Mouse (Mus musculus) forebrain, embryonic 11.5 days (tissue): ENCODE data around the gene Rabif. TPM values are rescaled to one million over a fixed set of nuclear protein-coding genes. Genes with fewer than 3 reads are reported as not detected.

Source experiments
- ATAC-seq: fragments of 200-750 bp; cut with Nextera tagmentation; replicated peaks from 2 replicates; pipeline ENCODE4 v1.8.0; 2017; ENCODE audit warnings: moderate TSS enrichment; ENCODE audit not compliant: low FRiP score
- DNase-seq: peaks from one replicate; pipeline ENCODE4 v3.0.0-alpha.2; 2017; ENCODE audit warnings: low spot score
- H3K27ac ChIP-seq: fragments of 300-500 bp; sonication (generic); 2 replicates; pipeline ENCODE4 v1.5.1; 2014; ENCODE audit warnings: low read depth, low read length
- H3K27me3 ChIP-seq: fragments of 300-500 bp; sonication (generic); 2 replicates; pipeline ENCODE4 v1.6.1; 2014; ENCODE audit warnings: mild to moderate bottlenecking, low read length, mixed read lengths; ENCODE audit not compliant: control insufficient read depth, insufficient read depth
- H3K36me3 ChIP-seq: fragments of 300-500 bp; sonication (generic); 2 replicates; pipeline ENCODE4 v1.6.1; 2014; ENCODE audit warnings: mild to moderate bottlenecking, low read length, moderate library complexity, mixed read lengths; ENCODE audit not compliant: control insufficient read depth, insufficient read depth
- H3K4me1 ChIP-seq: fragments of 300-500 bp; sonication (generic); replicated peaks from 2 replicates; pipeline ENCODE4 v1.6.1; 2014; ENCODE audit warnings: low read length, mixed read lengths; ENCODE audit not compliant: control insufficient read depth, insufficient read depth
- H3K4me2 ChIP-seq: fragments of 300-500 bp; sonication (generic); 2 replicates; pipeline ENCODE4 v1.6.1; 2014; ENCODE audit warnings: low read depth, mild to moderate bottlenecking, low read length, moderate library complexity, mixed read lengths; ENCODE audit not compliant: severe bottlenecking
- H3K4me3 ChIP-seq: fragments of 300-500 bp; sonication (generic); 2 replicates; pipeline ENCODE4 v1.5.1; 2014; ENCODE audit warnings: low read depth, low read length
- H3K9ac ChIP-seq: fragments of 300-500 bp; sonication (generic); 2 replicates; pipeline ENCODE4 v1.6.1; 2014; ENCODE audit warnings: low read length
- H3K9me3 ChIP-seq: fragments of 300-500 bp; sonication (generic); 2 replicates; pipeline ENCODE4 v1.6.1; 2016; ENCODE audit warnings: low read length, mixed read lengths; ENCODE audit not compliant: control insufficient read depth
- WGBS: fragments of 180-500 bp; shearing (Covaris S2); extraction: QIAGEN DNeasy Blood & Tissue Kit; methylation state at CpG from one replicate; pipeline ENCODE4 v1.1.7; 2014; 5-methylcytosine and 5-hydroxymethylcytosine counted together
- polyA plus RNA-seq: library from polyadenylated mRNA; unstranded; fragments of >200 nt; fragmentation: Nextera tagmentation; extraction: Ambion mirVana; gene quantifications from 2 replicates; pipeline ENCODE4 v1.2.1, GENCODE M21; 2014

Rabif gene
- polyA plus RNA-seq, 1 experiment from 2014 or later = 42.7 TPM

GRCm38 (mm10) chr1:134460294-134461284, 33.9 kb upstream of the Rabif start:
- Histone ChIP-seq H3K9me3 (no peaks in the 10 kb centered on the region), H3K27me3 (no peaks in the 10 kb centered on the region), H3K27ac (no peak overlapping the region), H3K4me3 (no peak overlapping the region), H3K4me2 (no peak overlapping the region), H3K36me3 (peaks cover 3% of the 10 kb centered on the region; the same call in 1 of the 2 replicates), H3K4me1 (peaks cover 3% of the 10 kb centered on the region; the same call in 1 of the 2 replicates), H3K9ac (no peak overlapping the region)
- ATAC-seq (no peak), DNase-seq (no peak)
- WGBS = 90% methylated on average over 1 of the region's 1 CpGs

- no peaks in the 10 kb centered on the region for H3K9me3 ChIP-seq
- WGBS = 90% methylated on average over 2 of the region's 2 CpGs
- no peak overlapping the region for H3K4me2 ChIP-seq
- H3K4me1 ChIP-seq = no peaks in the 10 kb centered on the region
- no peaks in the 10 kb centered on the region for H3K27me3 ChIP-seq
- no peak overlapping the region for H3K4me3 ChIP-seq
- DNase-seq = no peak
- no peaks in the 10 kb centered on the region for H3K36me3 ChIP-seq
- no peak overlapping the region for H3K9ac ChIP-seq
- ATAC-seq = no peak
- H3K27ac ChIP-seq = no peak overlapping the region
Observed at GRCm38 (mm10) chr1:134484623-134485022, 9.8 kb upstream of the Rabif start.

GRCm38 (mm10) chr1:134490903-134491801, 3.3 kb upstream of the Rabif start:
- no peak overlapping the region for H3K27ac ChIP-seq
- no peak for DNase-seq
- WGBS = 94% methylated on average over 6 of the region's 6 CpGs
- H3K4me1 ChIP-seq = no peaks in the 10 kb centered on the region; the same call in 1 of the 2 replicates
- H3K9ac ChIP-seq = no peak overlapping the region
- no peak for ATAC-seq
- H3K4me2 ChIP-seq = no peak overlapping the region
- H3K27me3 ChIP-seq = no peaks in the 10 kb centered on the region
- H3K4me3 ChIP-seq = no peak overlapping the region
- H3K9me3 ChIP-seq = no peaks in the 10 kb centered on the region
- H3K36me3 ChIP-seq = no peaks in the 10 kb centered on the region

- H3K36me3 ChIP-seq = no peaks in the 10 kb centered on the region
- DNase-seq (no peak), ATAC-seq (no peak)
- H3K4me3 ChIP-seq = no peak overlapping the region
- WGBS = 80% methylated on average over 7 of the region's 7 CpGs
- H3K4me1 ChIP-seq = no peaks in the 10 kb centered on the region; the same call in 1 of the 2 replicates
- H3K4me2 ChIP-seq = no peak overlapping the region
- H3K27ac ChIP-seq = no peak overlapping the region
- H3K9me3 ChIP-seq = no peaks in the 10 kb centered on the region
- no peak overlapping the region for H3K9ac ChIP-seq
- no peaks in the 10 kb centered on the region for H3K27me3 ChIP-seq
Observed at GRCm38 (mm10) chr1:134492276-134492675, 2.2 kb upstream of the Rabif start.

- Histone ChIP-seq H3K4me2 (no peak overlapping the region), H3K4me3 (no peak overlapping the region), H3K4me1 (no peaks in the 10 kb centered on the region; the same call in 1 of the 2 replicates), H3K9ac (no peak overlapping the region), H3K36me3 (no peaks in the 10 kb centered on the region), H3K27me3 (no peaks in the 10 kb centered on the region), H3K27ac (no peak overlapping the region), H3K9me3 (no peaks in the 10 kb centered on the region)
- no peak for DNase-seq
- 92% methylated on average over 2 of the region's 2 CpGs for WGBS
- ATAC-seq = no peak
Observed at GRCm38 (mm10) chr1:134493496-134493895, 952 bp upstream of the Rabif start.

GRCm38 (mm10) chr1:134493956-134494355, 492 bp upstream of the Rabif start:
- peak overlapping the region; percentile 48 for H3K4me3 ChIP-seq
- H3K9me3 ChIP-seq = no peaks in the 10 kb centered on the region
- ATAC-seq = peak; percentile 17; the same call in 1 of the 2 replicates
- H3K27ac ChIP-seq = no peak overlapping the region
- peak overlapping the region; percentile 47 for H3K9ac ChIP-seq
- H3K27me3 ChIP-seq = no peaks in the 10 kb centered on the region
- DNase-seq = no peak
- 26% methylated on average over 5 of the region's 5 CpGs for WGBS
- H3K4me1 ChIP-seq = no peaks in the 10 kb centered on the region; the same call in 1 of the 2 replicates
- H3K4me2 ChIP-seq = peak overlapping the region; percentile 59
- no peaks in the 10 kb centered on the region; the same call in 1 of the 2 replicates for H3K36me3 ChIP-seq

- H3K9me3 ChIP-seq = no peaks in the 10 kb centered on the region
- H3K36me3 ChIP-seq = no peaks in the 10 kb centered on the region; the same call in 1 of the 2 replicates
- no peaks in the 10 kb centered on the region; the same call in 1 of the 2 replicates for H3K4me1 ChIP-seq
- peak overlapping the region; percentile 72 for H3K9ac ChIP-seq
- ATAC-seq (no peak), DNase-seq (no peak)
- WGBS = 27% methylated on average over 5 of the region's 5 CpGs
- peak overlapping the region; percentile 48 for H3K4me3 ChIP-seq
- no peaks in the 10 kb centered on the region for H3K27me3 ChIP-seq
- peak overlapping the region; percentile 59 for H3K4me2 ChIP-seq
- H3K27ac ChIP-seq = peak overlapping the region; percentile 83; the same call in 1 of the 2 replicates
Observed at GRCm38 (mm10) chr1:134495216-134495539, 730 bp downstream of the Rabif start.

- Histone ChIP-seq H3K4me2 (no peak overlapping the region), H3K9ac (no peak overlapping the region), H3K27me3 (no peaks in the 10 kb centered on the region), H3K36me3 (no peaks in the 10 kb centered on the region; the same call in 1 of the 2 replicates), H3K4me3 (no peak overlapping the region), H3K4me1 (no peaks in the 10 kb centered on the region; the same call in 1 of the 2 replicates), H3K9me3 (no peaks in the 10 kb centered on the region), H3K27ac (no peak overlapping the region)
- ATAC-seq (no peak), DNase-seq (no peak)
- WGBS = 90% methylated on average over 10 of the region's 10 CpGs
Observed at GRCm38 (mm10) chr1:134495991-134496390, 1.5 kb downstream of the Rabif start.
